ENCODE assay signal across 10 mouse cellular contexts in the genomic region with DNA sequence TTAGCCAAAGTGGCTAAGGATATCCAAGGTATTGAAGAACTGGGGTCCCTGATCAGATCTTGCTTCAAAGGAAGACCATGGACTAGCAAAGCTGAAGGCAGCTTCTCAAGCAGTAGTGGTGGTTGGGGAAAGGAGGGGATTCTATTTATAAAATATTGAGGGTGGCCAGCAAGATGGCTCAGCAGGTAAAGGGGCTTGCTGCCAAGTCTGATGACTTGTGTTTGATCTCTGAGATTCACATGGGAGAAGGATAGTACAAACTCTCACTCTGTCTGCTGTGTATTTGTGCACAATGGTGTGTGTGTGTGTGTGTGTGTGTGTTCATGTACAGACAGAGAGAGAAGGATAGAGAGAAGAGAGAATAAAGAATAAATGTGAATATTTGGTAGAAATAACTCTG.
"Had no signal": no experiment of that assay in that cellular context is flagged by ENCODE, and none has a peak within 500 bp of the region (broad histone marks: within the 10 kb centered on the region; RNA-seq: fewer than 3 reads in every experiment).

No protein-coding gene starts in this region.

- DNase-seq: left cerebral cortex, postnatal 4 days; liver; liver, embryonic 13.5 days; liver, postnatal 0 days; lung, adult 2 months; lung, embryonic 14.5 days; lung, postnatal 10 days; lung, postnatal 14 days; lung, postnatal 4 days; midbrain, embryonic 14.5 days had no signal
